In the genomic region with DNA sequence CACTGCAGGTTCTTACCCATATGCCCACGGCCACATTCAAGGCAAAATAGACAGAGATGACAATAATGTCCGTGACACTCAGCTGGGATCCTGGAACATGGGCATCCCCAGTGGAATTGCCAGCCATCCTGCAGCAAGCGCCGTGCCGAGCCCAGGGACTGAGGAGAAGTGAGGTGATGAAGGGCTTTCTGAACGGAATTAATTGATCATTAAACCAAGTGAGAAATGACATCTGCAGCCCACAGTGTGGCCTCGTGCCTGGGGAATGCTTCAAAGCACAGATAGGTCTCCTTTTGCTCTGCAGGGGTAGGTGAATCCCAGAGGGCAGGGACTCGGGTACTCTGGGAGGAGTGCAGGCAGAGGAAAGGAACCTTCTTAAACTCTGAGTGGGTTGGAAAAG, we compare ENCODE assay signal across 25 mouse cellular contexts. TPM values are rescaled to one million over a fixed set of nuclear protein-coding genes. Genes with fewer than 3 reads are reported as not detected.
A peak's percentile ranks its signal among the peaks of the same experiment; 100 is the strongest.
DNase-seq lines count a peak whose midpoint lies in the region; ATAC-seq and TF ChIP-seq lines count a peak whose summit lies in the region.
"Had no signal": no experiment of that assay in that cellular context is flagged by ENCODE, and none has a peak within 500 bp of the region (broad histone marks: within the 10 kb centered on the region; RNA-seq: fewer than 3 reads in every experiment).

No protein-coding gene starts in this region.

- intact Hi-C loops in gastrocnemius, adult 2 months (cut with DNase I) = no loop called here
- intact Hi-C loops in gastrocnemius, postnatal 36 days (cut with DNase I) = loop anchor here (5.0 kb wide), 2 partner anchors 208 to 303 kb away; no protein-coding TSS in a partner anchor

- no peak for DNase-seq in gastrocnemius, adult 2 months
- no peak for DNase-seq in gastrocnemius, postnatal 36 days
- peak; percentile 80 for DNase-seq in kidney, adult 2 months
- DNase-seq in kidney, postnatal 14 days = peak; percentile 41
- no peak for DNase-seq in testis, postnatal 14 days (ENCODE audit: low spot score)
- DNase-seq in right cerebral cortex, adult 18-20 months = no peak
- DNase-seq: adrenal gland, postnatal 10 days; B cell, adult 2 months; cerebellum, adult 11 months; cerebellum, adult 8-10 months; cerebellum, postnatal 14 days; embryo, embryonic 11 days; gastrocnemius, postnatal 10 days; heart, postnatal 36 days had no signal

- no peaks in the 10 kb centered on the region for H3K9me3 ChIP-seq in kidney, embryonic 16.5 days (ENCODE audit: low read length)
- H3K9me3 ChIP-seq: embryonic facial prominence, embryonic 15.5 days; forebrain, embryonic 15.5 days; G1E; heart, embryonic 12.5 days; hindbrain, embryonic 15.5 days had no signal

- peaks cover 6% of the 10 kb centered on the region; the same call in 1 of the 2 replicates for H3K4me1 ChIP-seq in kidney, adult 2 months (ENCODE audit: control insufficient read depth, insufficient read depth, low read length)
- no peaks in the 10 kb centered on the region for H3K4me1 ChIP-seq in kidney, embryonic 16.5 days (ENCODE audit: insufficient read depth, low read length)
- H3K4me1 ChIP-seq: embryonic facial prominence, embryonic 15.5 days; forebrain, embryonic 15.5 days; heart, embryonic 12.5 days; hindbrain, embryonic 15.5 days had no signal

- TF ChIP-seq CTCF in gastrocnemius, adult 2 months (IDR thresholded peaks at IDR 0.05) = no peak
- TF ChIP-seq CTCF in kidney, adult 2 months (conservative IDR thresholded peaks at IDR 0.05; ENCODE audit: insufficient read depth, insufficient read length, low read depth, low read length) = no peak

- no peaks in the 10 kb centered on the region for H3K27me3 ChIP-seq in kidney, adult 2 months (replicated peaks; ENCODE audit: control insufficient read depth, insufficient read depth, low read length)
- H3K27me3 ChIP-seq in kidney, embryonic 16.5 days (ENCODE audit: insufficient read depth, low read length) = no peaks in the 10 kb centered on the region
- H3K27me3 ChIP-seq: embryonic facial prominence, embryonic 15.5 days; forebrain, embryonic 15.5 days; heart, embryonic 12.5 days; hindbrain, embryonic 15.5 days had no signal

- H3K27ac ChIP-seq in gastrocnemius, adult 2 months = 0 out of 2 replicates have a peak overlapping the region, but pooled peaks have one; percentile 24
- peak overlapping the region; percentile 74 for H3K27ac ChIP-seq in kidney, adult 2 months (ENCODE audit: insufficient read depth, low read depth, low read length)
- H3K27ac ChIP-seq in kidney, embryonic 16.5 days (ENCODE audit: low read length) = no peak overlapping the region
- H3K27ac ChIP-seq: embryonic facial prominence, embryonic 15.5 days; forebrain, embryonic 15.5 days; hindbrain, embryonic 15.5 days had no signal

- ATAC-seq in kidney, embryonic 16.5 days (ENCODE audit: low FRiP score, low TSS enrichment) = no peak
- ATAC-seq: CD4-positive, CD25-positive, alpha-beta regulatory T cell, adult 4 months; forebrain, embryonic 15.5 days had no signal

- no peak overlapping the region for H3K9ac ChIP-seq in kidney, embryonic 16.5 days (replicated peaks; ENCODE audit: low read length)
- H3K9ac ChIP-seq: embryonic facial prominence, embryonic 15.5 days; forebrain, embryonic 15.5 days; heart, embryonic 12.5 days; hindbrain, embryonic 15.5 days had no signal

- H3K36me3 ChIP-seq in kidney, adult 2 months (ENCODE audit: control insufficient read depth, insufficient read depth, low read length) = no peaks in the 10 kb centered on the region
- no peaks in the 10 kb centered on the region for H3K36me3 ChIP-seq in kidney, embryonic 16.5 days (ENCODE audit: insufficient read depth, low read length)
- H3K36me3 ChIP-seq: embryonic facial prominence, embryonic 15.5 days; forebrain, embryonic 15.5 days; G1E; heart, embryonic 12.5 days; hindbrain, embryonic 15.5 days had no signal

- no peak overlapping the region for H3K4me2 ChIP-seq in kidney, embryonic 16.5 days (replicated peaks; ENCODE audit: low read depth, low read length)
- H3K4me2 ChIP-seq: embryonic facial prominence, embryonic 15.5 days; forebrain, embryonic 15.5 days; heart, embryonic 12.5 days; hindbrain, embryonic 15.5 days had no signal

- no peak overlapping the region for H3K4me3 ChIP-seq in gastrocnemius, adult 2 months
- peak overlapping the region; percentile 55 for H3K4me3 ChIP-seq in kidney, adult 2 months (ENCODE audit: insufficient read depth, low read depth, low read length)
- no peak overlapping the region for H3K4me3 ChIP-seq in kidney, embryonic 16.5 days (ENCODE audit: low read length)
- H3K4me3 ChIP-seq: embryonic facial prominence, embryonic 15.5 days; forebrain, embryonic 15.5 days; heart, embryonic 12.5 days; hindbrain, embryonic 15.5 days had no signal

- WGBS in kidney, adult 2 months = 51% methylated on average over 8 of the region's 8 CpGs
- 71% methylated on average over 8 of the region's 8 CpGs for WGBS in kidney, embryonic 16.5 days

- peak; percentile 38 for TF ChIP-seq POLR2A in kidney, adult 2 months (IDR thresholded peaks at IDR 0.05; ENCODE audit: low read depth, low read length)

RNA-seq across cellular contexts. Expression of a gene that starts 0.8 kb away (rescaled TPM):
- total RNA-seq in gastrocnemius, adult 2 months (2021) = not detected
- total RNA-seq in gastrocnemius, postnatal 36 days (2021) = not detected
- polyA plus RNA-seq in kidney, adult 2 months (2012; rRNA removed) = 348 and 492 TPM in 2 replicates
- 0.80 and 1.1 TPM in 2 replicates for polyA plus RNA-seq in kidney, embryonic 16.5 days (2015; fragmentation: Nextera tagmentation; extraction: Ambion mirVana)
- total RNA-seq: common myeloid progenitor, adult 5-6 weeks; G1E; gastrocnemius, postnatal 10 days; heart, adult 8-10 months; heart, postnatal 36 days had no signal
- polyA plus RNA-seq: CD4-positive, CD25-positive, alpha-beta regulatory T cell, adult 4 months; embryonic facial prominence, embryonic 11.5 days; forebrain, embryonic 11.5 days; forebrain, embryonic 15.5 days; G1E; heart, embryonic 12.5 days; hindbrain, embryonic 15.5 days had no signal

RNA-seq across cellular contexts. Expression of a gene that starts 35.9 kb away (rescaled TPM):
- total RNA-seq in gastrocnemius, adult 2 months (2021) = under 1 TPM; 0.28 to 0.33 TPM
- total RNA-seq in gastrocnemius, postnatal 36 days (2021) = under 1 TPM; 0.12 to 0.18 TPM
- 15.4 and 17.6 TPM in 2 replicates for polyA plus RNA-seq in kidney, adult 2 months (2012; rRNA removed)
- polyA plus RNA-seq in kidney, embryonic 16.5 days (2015; fragmentation: Nextera tagmentation; extraction: Ambion mirVana) = 3.0 and 3.1 TPM in 2 replicates
- total RNA-seq: common myeloid progenitor, adult 5-6 weeks had no signal
- polyA plus RNA-seq: G1E had no signal

RNA-seq across cellular contexts. Expression of a gene that starts 42.1 kb away (rescaled TPM):
- 1 to 10 TPM; 4.4 to 4.5 TPM for total RNA-seq in gastrocnemius, adult 2 months (2021)
- 1 to 10 TPM; 3.0 to 4.6 TPM for total RNA-seq in gastrocnemius, postnatal 36 days (2021)
- polyA plus RNA-seq in kidney, adult 2 months (2012; rRNA removed) = 20.3 and 21.4 TPM in 2 replicates
- polyA plus RNA-seq in kidney, embryonic 16.5 days (2015; fragmentation: Nextera tagmentation; extraction: Ambion mirVana) = 31.7 and 33.3 TPM in 2 replicates

Comparison
In these comparisons a context has a peak if more than half of its experiments do, and no peak if none do; other contexts are left out.
1. DNase-seq: peak in kidney, adult 2 months (single experiment) and kidney, postnatal 14 days (single experiment); none in gastrocnemius, adult 2 months (single experiment), gastrocnemius, postnatal 36 days (0 of 2), testis, postnatal 14 days (single experiment) and right cerebral cortex, adult 18-20 months (single experiment).